Mouse (Mus musculus): ENCODE data around the gene Ston2.
A peak's percentile ranks its signal among the peaks of the same experiment; 100 is the strongest.

The Ston2 gene

DNA sequence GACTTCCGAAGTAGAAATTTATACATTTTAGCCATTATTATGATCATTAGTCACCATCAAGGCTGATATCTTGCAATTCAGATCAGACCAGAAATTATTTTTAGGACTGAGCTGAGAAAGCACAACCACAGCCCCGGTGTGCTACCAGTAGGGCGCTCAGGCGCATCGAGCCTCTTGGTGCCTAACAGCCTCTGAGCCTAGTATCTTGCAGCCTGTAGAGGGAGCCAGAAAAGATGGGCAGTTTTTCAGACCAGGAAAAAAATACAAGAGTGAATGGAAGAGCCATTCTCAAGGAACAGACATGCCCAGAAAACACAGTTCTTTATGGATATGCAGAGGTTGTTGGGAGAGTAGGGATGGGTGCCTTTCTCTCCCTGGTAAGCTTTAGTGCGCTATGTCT is 115.0 kb downstream of the Ston2 start:
- TF ChIP-seq GATA4 (IDR thresholded peaks at IDR 0.05; ENCODE audit: insufficient replicate concordance, low read length): no peak

GRCm38 (mm10) chr12:91672528-91672927 is 115.7 kb downstream of the Ston2 start:
- no peak for TF ChIP-seq GATA4 (IDR thresholded peaks at IDR 0.05; ENCODE audit: insufficient replicate concordance, low read length)

GRCm38 (mm10) chr12:91668529-91669245 is 119.5 kb downstream of the Ston2 start:
- TF ChIP-seq GATA4 (IDR thresholded peaks at IDR 0.05; ENCODE audit: insufficient replicate concordance, low read length): peak; percentile 79; the same call in 1 of the 2 replicates

DNA sequence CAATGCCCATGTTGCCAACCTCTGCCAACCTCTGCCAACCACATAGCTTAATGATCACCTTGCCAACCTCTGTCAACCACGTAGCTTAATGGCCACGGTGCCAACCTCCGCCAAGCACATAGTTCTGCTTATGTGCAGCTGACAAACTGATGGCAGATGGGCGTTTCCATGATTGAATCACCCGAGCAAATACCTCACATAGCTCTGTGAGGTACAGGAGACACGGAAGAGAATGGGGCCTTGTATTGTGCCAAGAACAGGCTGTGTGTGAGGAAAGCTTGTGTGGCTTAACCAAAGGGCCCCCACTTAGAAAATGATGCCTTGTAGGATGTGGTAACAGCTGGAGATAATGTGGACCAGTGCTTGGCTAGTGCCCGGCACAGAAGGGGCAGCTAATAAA is 120.4 kb downstream of the Ston2 start:
- no peak for TF ChIP-seq GATA4 (IDR thresholded peaks at IDR 0.05; ENCODE audit: insufficient replicate concordance, low read length)

DNA sequence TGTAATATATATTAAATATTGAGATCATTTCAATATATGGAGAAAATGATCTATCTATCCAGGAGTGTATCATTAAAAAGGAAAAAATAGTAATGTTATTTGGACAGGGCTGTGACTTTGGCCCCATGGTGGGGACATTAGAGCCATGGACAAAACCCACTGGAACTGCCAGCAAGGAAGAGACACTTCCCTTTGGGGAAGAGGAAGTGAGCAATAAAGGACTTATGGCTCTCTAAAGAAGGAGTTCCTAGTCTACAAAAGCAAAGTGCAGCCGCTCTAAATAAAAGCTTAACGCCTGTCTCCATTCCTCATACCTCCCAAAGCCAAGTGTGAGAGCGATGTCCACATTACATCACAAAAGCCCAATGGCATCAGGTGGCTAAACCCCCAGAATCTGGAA is 121.6 kb downstream of the Ston2 start:
- no peak for TF ChIP-seq GATA4 (IDR thresholded peaks at IDR 0.05; ENCODE audit: insufficient replicate concordance, low read length)

DNA sequence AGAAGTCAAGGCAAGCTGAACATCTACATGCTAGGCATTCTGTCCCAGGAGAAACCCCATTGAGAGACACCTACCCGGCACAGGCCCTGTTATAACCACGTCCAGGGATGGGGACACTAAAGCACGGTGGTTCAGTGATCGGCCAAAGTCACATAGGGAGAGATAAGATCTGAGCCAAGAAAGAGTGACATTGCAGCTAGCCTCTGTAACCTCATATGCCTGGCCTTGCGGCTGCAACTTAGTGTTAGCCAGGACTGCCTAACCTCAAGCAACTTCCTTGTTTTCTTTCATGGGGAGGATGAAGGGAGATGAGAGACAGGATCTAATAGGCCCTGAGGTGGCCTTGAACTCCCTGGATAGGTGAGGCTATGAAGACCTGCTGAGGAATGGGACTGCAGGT is 122.8 kb downstream of the Ston2 start:
- TF ChIP-seq GATA4 (IDR thresholded peaks at IDR 0.05; ENCODE audit: insufficient replicate concordance, low read length): no peak; the same call in 1 of the 2 replicates

DNA sequence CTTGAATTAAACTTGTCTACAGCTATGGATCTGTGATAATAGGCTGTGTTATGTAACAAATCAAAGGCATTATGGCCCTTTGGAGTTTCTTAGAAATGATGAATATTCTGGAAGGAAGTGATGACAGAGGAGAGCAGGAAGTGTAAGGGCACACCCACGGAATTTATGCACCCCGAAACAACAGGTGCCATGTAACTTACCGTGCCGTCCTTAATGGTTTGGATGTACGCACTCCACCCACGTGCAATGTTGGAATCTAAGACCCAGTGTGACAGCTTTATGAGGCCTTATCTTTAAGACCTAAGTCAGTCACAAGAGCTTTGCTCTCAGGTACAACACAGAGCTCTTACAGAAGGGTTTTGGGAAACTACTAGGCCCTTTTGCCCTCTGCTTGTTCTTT is 124.9 kb downstream of the Ston2 start:
- no peak for TF ChIP-seq GATA4 (IDR thresholded peaks at IDR 0.05; ENCODE audit: insufficient replicate concordance, low read length)

DNA sequence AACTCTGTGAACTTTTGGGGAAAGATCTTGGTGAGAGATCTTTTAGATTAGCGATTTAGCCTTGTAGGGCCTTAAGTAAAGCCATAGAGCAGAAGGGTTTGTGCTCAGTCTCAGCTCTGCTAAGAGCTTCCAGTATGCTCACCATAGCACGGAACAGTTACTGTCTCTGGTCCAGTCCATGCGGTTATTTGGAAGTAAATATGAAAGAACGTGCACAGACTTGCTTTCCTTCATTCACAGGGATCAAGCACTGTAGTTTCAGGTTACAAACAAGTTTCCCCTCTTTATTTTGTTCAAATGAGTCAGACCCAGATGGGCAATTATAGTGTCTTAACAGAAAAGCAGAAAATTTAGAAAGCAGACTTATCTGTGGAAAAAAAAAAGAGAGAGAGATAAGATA is 125.3 kb downstream of the Ston2 start:
- no peak for TF ChIP-seq GATA4 (IDR thresholded peaks at IDR 0.05; ENCODE audit: insufficient replicate concordance, low read length)

- no peak for TF ChIP-seq GATA4 (IDR thresholded peaks at IDR 0.05; ENCODE audit: insufficient replicate concordance, low read length)
These were observed 127.4 kb downstream of the Ston2 start for GRCm38 (mm10) chr12:91660640-91661417.

GRCm38 (mm10) chr12:91654399-91655122 is 133.6 kb downstream of the Ston2 start:
- TF ChIP-seq GATA4 (IDR thresholded peaks at IDR 0.05; ENCODE audit: insufficient replicate concordance, low read length): no peak

- TF ChIP-seq GATA4 (IDR thresholded peaks at IDR 0.05; ENCODE audit: insufficient replicate concordance, low read length): no peak
These were observed 139.8 kb downstream of the Ston2 start for GRCm38 (mm10) chr12:91648426-91648825.

DNA sequence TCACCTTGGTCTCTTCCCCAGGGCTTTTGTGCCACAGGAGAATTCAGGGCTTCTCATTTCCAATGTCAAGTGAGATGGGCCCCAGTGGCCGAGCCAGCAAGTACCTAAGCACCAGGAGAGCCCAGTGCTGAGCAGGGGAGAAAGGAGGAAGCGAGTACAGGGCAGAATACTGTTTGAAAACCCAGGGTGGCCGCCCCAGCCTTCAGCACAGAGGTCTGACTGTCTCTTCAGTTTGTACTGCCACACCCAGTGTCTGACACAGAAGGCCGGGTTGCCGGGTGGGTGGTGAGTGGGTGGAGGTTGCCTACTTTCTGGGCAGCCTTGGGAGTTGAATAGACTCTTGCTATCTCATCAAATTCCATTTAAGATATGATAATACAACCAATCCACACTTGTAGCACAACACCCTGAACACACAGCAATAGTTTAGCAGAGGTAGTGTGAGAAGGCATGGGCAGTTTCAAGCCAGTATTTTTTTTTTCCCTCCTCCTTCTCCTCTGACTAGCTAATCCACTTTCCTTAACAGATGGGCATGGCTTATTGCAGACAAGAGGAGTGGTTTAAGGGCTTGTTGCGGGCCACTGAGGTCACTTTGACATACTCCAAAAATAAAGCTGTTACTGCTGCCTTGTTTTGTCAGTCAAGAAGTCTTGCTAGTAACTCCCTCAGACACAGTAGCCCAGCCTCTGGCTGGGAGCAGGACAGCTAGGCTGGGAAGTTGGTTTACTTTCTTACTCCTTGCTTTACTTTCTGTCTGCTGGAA is 142.6 kb downstream of the Ston2 start:
- no peak for TF ChIP-seq GATA4 (IDR thresholded peaks at IDR 0.05; ENCODE audit: insufficient replicate concordance, low read length)

DNA sequence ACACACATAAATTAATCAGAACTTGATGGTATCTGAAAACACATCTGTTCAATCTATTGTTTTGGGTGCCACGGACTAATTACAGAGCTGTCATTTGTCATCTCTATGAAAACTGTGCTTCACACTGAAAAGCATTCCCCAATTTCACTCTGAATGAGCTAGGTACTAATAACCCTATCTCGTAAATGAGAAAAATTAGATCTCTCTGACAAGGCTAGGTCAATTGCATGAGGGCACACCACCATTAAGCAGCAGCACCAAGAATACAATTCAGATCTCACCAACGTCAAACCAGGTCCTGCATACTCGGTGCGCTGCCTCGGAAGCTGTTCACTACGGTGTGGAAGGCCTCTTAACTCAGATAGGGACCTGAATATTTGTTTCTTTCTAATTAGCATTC is 145.0 kb downstream of the Ston2 start:
- no peak for TF ChIP-seq GATA4 (IDR thresholded peaks at IDR 0.05; ENCODE audit: insufficient replicate concordance, low read length)

DNA sequence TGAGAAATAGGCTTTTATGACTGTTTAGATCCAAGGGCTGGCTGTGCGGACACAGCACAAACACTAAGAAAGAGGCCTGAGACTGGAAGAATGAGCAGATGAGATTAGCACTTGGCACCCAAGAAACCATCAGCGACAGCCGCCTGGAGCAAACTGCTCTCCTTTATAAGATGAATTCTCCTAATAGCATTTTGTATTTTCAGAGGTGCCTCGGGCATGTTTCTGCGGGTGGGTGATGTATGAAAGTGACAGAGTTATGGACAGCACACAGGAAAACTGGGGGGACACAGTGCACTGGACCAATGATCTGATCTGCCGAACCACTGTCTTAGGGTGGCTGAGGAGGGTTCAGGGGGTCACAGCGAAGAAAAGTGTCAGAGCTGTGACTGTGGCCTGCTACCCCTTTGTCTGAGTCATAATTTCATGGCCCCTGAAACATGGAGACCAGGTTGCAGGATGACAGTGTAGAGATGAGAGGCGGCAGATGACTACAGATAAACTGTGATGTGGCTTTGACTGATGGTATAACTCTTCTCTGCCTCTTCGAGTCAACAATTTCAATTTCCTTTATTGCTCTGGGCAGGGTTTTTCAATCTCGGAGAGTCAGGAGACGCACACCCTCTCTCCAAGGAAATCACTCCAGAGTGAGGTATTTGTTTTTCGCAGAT is 145.6 kb downstream of the Ston2 start:
- TF ChIP-seq GATA4 (IDR thresholded peaks at IDR 0.05; ENCODE audit: insufficient replicate concordance, low read length): no peak

All from liver, adult (tissue).